Mouse (Mus musculus) embryonic facial prominence, embryonic 12.5 days (tissue): ENCODE measurements around the gene Lemd2. TPM values are rescaled to one million over a fixed set of nuclear protein-coding genes. Genes with fewer than 3 reads are reported as not detected.

Source experiments
- ATAC-seq: fragments of 200-750 bp; cut with Nextera tagmentation; 2 replicates; pipeline ENCODE4 v1.8.0; 2017; ENCODE audit not compliant: insufficient number of reproducible peaks, insufficient read depth, low FRiP score, low TSS enrichment
- H3K27ac ChIP-seq: fragments of 300-500 bp; sonication (generic); 2 replicates; pipeline ENCODE4 v1.5.1; 2016; ENCODE audit warnings: mild to moderate bottlenecking
- H3K27me3 ChIP-seq: fragments of 300-500 bp; sonication (generic); 2 replicates; pipeline ENCODE4 v1.6.1; 2016; ENCODE audit warnings: mild to moderate bottlenecking, moderate library complexity
- H3K36me3 ChIP-seq: fragments of 300-500 bp; sonication (generic); 2 replicates; pipeline ENCODE4 v1.6.1; 2016; ENCODE audit warnings: mild to moderate bottlenecking
- H3K4me1 ChIP-seq: fragments of 300-500 bp; sonication (generic); 2 replicates; pipeline ENCODE4 v1.6.1; 2016
- H3K4me2 ChIP-seq: fragments of 300-500 bp; sonication (generic); replicated peaks from 2 replicates; pipeline ENCODE4 v1.6.1; 2016; ENCODE audit warnings: mild to moderate bottlenecking, moderate library complexity
- H3K4me3 ChIP-seq: fragments of 300-500 bp; sonication (generic); 2 replicates; pipeline ENCODE4 v1.5.1; 2016; ENCODE audit warnings: mild to moderate bottlenecking
- H3K9ac ChIP-seq: fragments of 300-500 bp; sonication (generic); 2 replicates; pipeline ENCODE4 v1.6.1; 2016; ENCODE audit warnings: mild to moderate bottlenecking, moderate library complexity
- H3K9me3 ChIP-seq: fragments of 300-500 bp; sonication (generic); 2 replicates; pipeline ENCODE4 v1.6.1; 2016; ENCODE audit warnings: mild to moderate bottlenecking, moderate library complexity
- WGBS: fragments of 180-500 bp; shearing (Covaris S2); methylation state at CpG from one replicate; pipeline ENCODE4 v1.1.7; 2016; 5-methylcytosine and 5-hydroxymethylcytosine counted together
- polyA plus RNA-seq: library from polyadenylated mRNA; unstranded; fragments of >200 nt; fragmentation: Nextera tagmentation; extraction: Ambion mirVana; gene quantifications from 2 replicates; pipeline ENCODE4 v1.2.1, GENCODE M21; 2016

The Lemd2 gene
- polyA plus RNA-seq, 1 experiment from 2014 or later, result 30.9 TPM

DNA sequence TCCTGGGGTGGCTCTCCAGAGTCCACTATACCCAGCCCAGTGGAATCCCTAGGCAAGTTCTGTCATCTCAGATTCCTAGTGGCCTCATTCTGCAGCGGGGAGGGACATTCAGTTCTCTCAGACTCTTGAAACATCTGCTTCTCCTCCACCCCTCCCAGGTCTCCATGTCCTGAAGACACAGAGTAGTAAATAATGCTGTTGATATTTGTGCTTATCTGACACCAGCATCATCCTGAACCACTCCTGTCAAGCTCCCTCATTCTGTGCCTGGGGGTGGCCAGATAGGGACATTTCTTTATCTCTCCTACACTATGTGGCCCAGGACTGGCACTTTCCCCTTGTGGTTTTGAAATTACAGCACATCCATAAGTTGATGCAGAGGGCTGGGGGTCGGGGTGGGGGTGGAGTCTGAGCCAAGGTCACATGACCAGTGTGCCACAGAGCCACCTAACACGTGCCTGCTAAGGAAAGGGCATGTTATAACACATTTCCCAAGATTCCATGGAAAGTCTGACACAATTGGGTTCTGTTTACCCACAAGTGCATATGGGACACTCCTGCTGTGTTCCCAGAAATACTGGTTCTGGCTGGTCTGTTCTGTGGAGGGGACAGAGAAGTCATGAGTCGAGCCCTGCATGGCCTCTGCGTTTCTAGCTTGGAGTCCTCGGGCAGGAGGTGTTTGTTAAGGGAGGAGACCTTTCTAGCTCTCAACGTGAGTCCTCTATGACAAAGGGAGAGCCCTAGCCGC, 51.1 kb downstream of the Lemd2 start:
- no peak overlapping the region for H3K27ac ChIP-seq
- no peak overlapping the region for H3K4me3 ChIP-seq
- no peaks in the 10 kb centered on the region for H3K27me3 ChIP-seq
- 59% methylated on average over 8 of the region's 8 CpGs for WGBS
- no peak for ATAC-seq
- H3K4me1 ChIP-seq, result peaks cover 34% of the 10 kb centered on the region
- H3K9me3 ChIP-seq, result no peaks in the 10 kb centered on the region
- no peak overlapping the region for H3K9ac ChIP-seq
- H3K36me3 ChIP-seq, result no peaks in the 10 kb centered on the region
- no peak overlapping the region for H3K4me2 ChIP-seq

DNA sequence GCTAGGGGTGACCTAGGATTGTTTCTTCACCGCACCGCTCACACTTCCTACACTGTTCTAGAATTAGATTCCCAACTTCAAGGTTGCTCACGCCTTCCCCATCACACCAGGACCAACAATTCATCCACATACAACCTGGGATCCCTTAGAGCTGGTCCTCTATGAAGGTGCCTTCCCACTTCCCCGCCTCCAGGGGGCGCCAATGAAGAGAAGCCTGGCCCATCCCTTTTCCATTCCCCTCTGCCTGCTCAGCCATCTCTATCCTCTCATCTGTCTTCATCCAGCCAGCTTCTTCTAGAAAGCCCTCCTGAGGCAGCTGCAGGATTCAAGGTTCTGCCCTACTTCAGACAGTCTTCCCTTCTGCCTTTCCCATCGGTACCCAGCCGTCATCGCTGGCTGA, 52.9 kb downstream of the Lemd2 start:
- H3K4me3 ChIP-seq, result no peak overlapping the region
- H3K27me3 ChIP-seq, result no peaks in the 10 kb centered on the region
- no peak overlapping the region for H3K9ac ChIP-seq
- H3K9me3 ChIP-seq, result no peaks in the 10 kb centered on the region
- H3K36me3 ChIP-seq, result no peaks in the 10 kb centered on the region
- H3K4me2 ChIP-seq, result no peak overlapping the region
- peaks cover 40% of the 10 kb centered on the region for H3K4me1 ChIP-seq
- no peak overlapping the region for H3K27ac ChIP-seq
- 68% methylated on average over 8 of the region's 8 CpGs for WGBS
- no peak for ATAC-seq

DNA sequence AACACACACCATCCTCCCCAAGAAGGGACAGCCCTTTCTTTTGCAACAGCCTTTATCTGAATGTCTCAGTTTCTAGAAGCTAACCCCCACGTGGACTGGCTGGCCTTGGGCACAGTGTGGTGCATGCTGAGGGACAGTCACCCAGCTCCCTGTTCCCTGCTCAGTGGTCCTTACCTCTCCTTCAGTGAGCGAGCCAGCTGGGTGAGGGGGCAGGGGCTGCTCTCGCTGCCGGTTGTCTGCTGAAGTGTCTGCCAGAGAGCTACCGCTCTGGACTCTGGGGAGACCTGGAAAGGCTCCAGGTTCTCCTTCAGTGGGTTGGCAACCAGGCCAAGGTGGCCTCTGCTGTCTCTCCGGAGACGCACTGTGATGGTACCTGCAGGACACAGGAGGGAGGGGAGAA, 53.4 kb downstream of the Lemd2 start:
- WGBS, result 69% methylated on average over 7 of the region's 7 CpGs
- no peak overlapping the region for H3K4me3 ChIP-seq
- H3K4me2 ChIP-seq, result no peak overlapping the region
- H3K27ac ChIP-seq, result no peak overlapping the region
- ATAC-seq, result no peak
- H3K4me1 ChIP-seq, result peaks cover 46% of the 10 kb centered on the region
- no peak overlapping the region for H3K9ac ChIP-seq
- no peaks in the 10 kb centered on the region for H3K9me3 ChIP-seq
- H3K27me3 ChIP-seq, result no peaks in the 10 kb centered on the region
- H3K36me3 ChIP-seq, result no peaks in the 10 kb centered on the region

DNA sequence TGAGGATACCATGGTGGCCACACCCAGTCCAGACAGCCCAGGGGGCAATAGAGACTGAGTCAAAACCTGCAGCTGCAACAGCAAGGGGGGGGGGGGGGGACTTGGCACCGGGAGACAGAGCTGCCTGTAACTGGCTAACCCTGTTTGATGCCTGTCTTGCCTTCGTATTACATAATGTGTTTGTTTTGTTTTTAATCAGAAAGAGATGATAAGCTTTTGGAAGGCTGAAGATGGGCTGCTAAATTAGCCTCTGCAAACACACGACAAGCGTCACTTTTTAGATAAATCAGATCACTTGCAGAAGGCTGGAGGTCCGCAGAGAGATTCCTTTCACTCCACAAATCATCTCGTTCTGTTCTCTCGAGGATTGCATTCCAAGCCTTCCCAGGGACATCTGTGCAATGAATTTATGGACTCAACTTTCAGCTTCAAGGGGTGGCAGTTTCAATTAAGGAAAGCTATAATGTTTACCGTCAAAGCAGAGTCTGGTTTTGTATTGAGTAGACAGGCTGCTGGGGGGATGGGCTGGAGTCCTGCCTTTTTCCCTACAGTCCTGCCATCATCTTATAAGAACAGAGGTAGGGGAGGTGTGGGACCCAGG, 57.8 kb downstream of the Lemd2 start:
- Histone ChIP-seq H3K27ac (peak overlapping the region; percentile 57; the same call in 1 of the 2 replicates), H3K4me1 (peaks cover 35% of the 10 kb centered on the region), H3K36me3 (no peaks in the 10 kb centered on the region), H3K9me3 (no peaks in the 10 kb centered on the region), H3K4me3 (no peak overlapping the region), H3K27me3 (no peaks in the 10 kb centered on the region), H3K9ac (no peak overlapping the region), H3K4me2 (0 out of 2 replicates have a peak overlapping the region, but pooled peaks have one; percentile 9)
- WGBS, result 15% methylated on average over 8 of the region's 8 CpGs
- ATAC-seq, result no peak

GRCm38 (mm10) chr17:27144152-27144551, 60.1 kb downstream of the Lemd2 start:
- Histone ChIP-seq H3K27me3 (no peaks in the 10 kb centered on the region), H3K27ac (no peak overlapping the region), H3K9ac (no peak overlapping the region), H3K4me3 (no peak overlapping the region), H3K4me2 (no peak overlapping the region), H3K36me3 (no peaks in the 10 kb centered on the region), H3K4me1 (peaks cover 30% of the 10 kb centered on the region), H3K9me3 (no peaks in the 10 kb centered on the region)
- ATAC-seq, result no peak
- WGBS, result 76% methylated on average over 4 of the region's 4 CpGs

DNA sequence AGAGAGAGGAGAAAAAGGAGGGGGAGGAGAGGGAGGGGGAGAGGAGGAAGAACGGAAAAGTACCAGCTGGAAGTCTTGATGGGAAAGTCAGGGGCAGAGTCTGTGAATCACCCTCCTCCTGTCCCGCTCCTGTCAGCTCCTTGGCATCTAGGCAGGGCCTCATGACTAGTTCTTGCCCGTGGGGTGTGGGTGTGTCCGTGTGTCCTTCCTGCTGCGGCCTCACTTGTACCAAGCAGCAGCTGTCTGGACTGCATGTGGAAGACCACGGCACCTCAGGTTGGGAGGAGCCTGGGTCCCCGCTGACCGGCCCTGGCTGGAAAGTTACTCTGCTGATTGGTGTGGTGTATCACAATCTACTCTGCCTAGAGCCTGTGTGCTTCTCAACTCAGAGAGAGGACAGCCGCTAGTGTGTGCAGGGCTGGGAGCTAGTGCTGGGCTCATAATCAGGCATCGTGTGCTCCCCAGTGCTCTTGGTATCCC, 62.3 kb downstream of the Lemd2 start:
- Histone ChIP-seq H3K4me2 (no peak overlapping the region), H3K36me3 (no peaks in the 10 kb centered on the region), H3K4me3 (no peak overlapping the region), H3K27ac (no peak overlapping the region), H3K9ac (no peak overlapping the region), H3K27me3 (no peaks in the 10 kb centered on the region), H3K9me3 (no peaks in the 10 kb centered on the region), H3K4me1 (peaks cover 19% of the 10 kb centered on the region)
- WGBS, result 38% methylated on average over 10 of the region's 10 CpGs
- peak; percentile 47; the same call in 1 of the 2 replicates for ATAC-seq

- no peak overlapping the region for H3K4me2 ChIP-seq
- WGBS, result 55% methylated on average over 9 of the region's 9 CpGs
- no peaks in the 10 kb centered on the region for H3K36me3 ChIP-seq
- no peak overlapping the region for H3K27ac ChIP-seq
- H3K9me3 ChIP-seq, result no peaks in the 10 kb centered on the region
- no peak for ATAC-seq
- H3K4me3 ChIP-seq, result no peak overlapping the region
- peaks cover 7% of the 10 kb centered on the region for H3K4me1 ChIP-seq
- no peaks in the 10 kb centered on the region for H3K27me3 ChIP-seq
- no peak overlapping the region for H3K9ac ChIP-seq
Observed at GRCm38 (mm10) chr17:27140262-27140661, 64.0 kb downstream of the Lemd2 start.

Other genes with a start within 250 kb of the Lemd2 start
- gene Zbtb9, start 231.3 kb downstream of the Lemd2 start, polyA plus RNA-seq, result 16.1 and 17.1 TPM in 2 replicates
- gene Bak1, start 175.5 kb downstream of the Lemd2 start, polyA plus RNA-seq, result 4.5 and 4.9 TPM in 2 replicates
- gene Itpr3, start 147.2 kb downstream of the Lemd2 start, polyA plus RNA-seq, result 3.2 and 3.4 TPM in 2 replicates
- gene Uqcc2, start 70.6 kb downstream of the Lemd2 start, polyA plus RNA-seq, result 340 and 372 TPM in 2 replicates
- gene Ip6k3, start 36.7 kb downstream of the Lemd2 start, polyA plus RNA-seq, result 0.13 and 0.35 TPM in 2 replicates